Mouse (Mus musculus) T-helper 1 cell (primary cell): ENCODE data around the gene Gm10053.
"Not testable (repeated sequence)": the region's sequence is repeated elsewhere in the genome, so short reads cannot be mapped to it uniquely, and the experiment has no call there.

Experiments
- in situ Hi-C: fragments of 300-600 bp; cut with MboI, MseI; formaldehyde crosslinking; loops from one replicate; pipeline ENCODE4 v1.15.1; 2025; ENCODE audit warnings: high pct_unique_total_duplicates

The Gm10053 gene

DNA sequence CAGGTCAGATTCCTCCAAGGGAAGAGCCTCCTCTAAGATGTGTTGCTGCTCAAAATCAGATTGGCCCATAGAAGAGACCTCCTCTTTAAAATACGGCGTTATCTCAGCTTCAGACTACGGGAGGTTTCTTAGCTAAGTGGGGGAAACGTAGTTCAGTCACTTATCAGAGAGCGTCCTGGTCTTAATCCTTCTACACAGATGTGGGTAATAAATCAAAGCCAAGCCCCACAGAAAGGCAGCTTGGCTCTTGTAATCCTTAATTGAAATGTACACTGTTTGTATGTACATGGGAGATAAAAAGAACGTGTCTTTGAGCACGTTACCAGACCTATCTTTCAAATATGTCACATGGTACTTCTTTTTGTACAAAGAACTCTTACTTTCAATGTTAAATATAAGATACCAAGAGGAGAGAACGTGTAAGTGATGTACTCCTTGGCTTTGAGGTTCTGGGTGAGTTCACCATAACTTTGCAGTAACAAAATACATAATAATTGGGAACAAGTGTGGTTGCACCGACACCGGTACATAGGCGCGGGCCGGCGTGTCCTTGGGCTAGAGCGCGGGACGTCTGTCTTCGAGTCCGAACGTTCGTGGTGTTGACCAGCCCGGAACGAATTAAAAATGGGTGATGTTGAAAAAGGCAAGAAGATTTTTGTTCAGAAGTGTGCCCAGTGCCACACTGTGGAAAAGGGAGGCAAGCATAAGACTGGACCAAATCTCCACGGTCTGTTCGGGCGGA, at the start of gene Gm10053:
Gm10053 (plus strand) TSS at position 558 of the 742 bp plus-strand sequence.
- in situ Hi-C loops: not testable (repeated sequence)

DNA sequence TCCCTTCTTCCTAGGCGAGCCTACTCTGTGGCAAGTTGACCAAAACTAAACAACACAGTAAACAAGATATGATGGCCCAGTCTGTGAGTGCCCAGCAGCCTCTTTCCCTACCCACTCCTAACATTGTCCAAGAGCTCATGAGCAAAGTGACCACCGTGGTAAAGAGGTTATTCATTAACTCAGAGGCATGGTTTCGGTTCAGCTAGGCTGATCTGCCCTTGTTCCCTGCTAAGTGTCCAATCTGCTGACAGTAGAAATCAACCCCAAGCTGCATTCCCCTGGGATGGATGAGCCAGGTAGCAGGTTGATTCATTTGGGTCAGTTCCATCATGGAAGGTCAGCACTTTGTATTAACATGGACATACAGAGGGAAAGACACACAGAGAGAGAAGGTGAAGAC, 33.4 kb upstream of the Gm10053 start:
- in situ Hi-C loops: no loop called here

DNA sequence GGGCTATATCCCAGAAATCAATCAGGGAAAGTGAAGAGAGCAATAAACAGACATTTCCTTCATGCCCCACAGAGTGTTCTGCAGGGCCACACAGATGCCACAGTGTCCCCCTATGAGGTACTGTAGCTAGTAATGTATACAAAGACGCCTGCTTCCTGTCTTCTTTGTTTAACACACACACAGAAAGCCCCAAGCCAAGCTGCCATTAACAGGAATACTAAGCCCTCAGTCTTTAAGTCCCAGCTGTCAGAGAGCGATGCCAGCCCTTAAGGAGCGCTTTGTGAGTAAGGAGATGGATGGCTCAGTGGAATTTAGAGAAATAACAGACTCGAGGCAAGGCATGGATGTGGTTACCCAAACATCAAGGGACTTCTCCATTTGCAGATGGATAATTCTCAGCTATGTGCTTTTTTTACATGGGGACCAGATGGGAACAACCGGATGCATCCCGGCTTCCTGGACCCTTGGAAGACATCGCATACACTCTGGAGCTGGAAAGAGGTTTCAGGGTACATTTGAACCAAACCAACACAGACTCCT, 30.4 kb upstream of the Gm10053 start:
- in situ Hi-C loops: no loop called here

DNA sequence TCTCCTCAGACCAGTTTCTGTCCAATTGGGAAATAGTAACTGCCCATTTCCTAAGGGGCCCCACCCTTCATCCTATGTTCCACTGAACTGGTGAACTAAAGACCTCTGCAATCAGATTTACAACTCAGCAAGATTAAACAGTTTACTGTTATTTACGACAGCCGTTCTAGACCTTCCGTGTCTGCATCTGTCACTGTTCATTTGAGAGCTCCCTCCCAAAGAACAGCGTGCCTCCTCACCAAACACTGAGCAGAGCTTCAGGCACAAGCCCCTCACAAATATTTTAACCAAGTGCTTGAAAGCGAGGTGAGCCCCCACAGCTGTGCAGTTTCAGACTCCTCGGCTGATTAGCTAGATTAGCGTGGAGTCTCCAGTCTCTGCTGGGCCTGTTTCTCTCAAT, 27.1 kb upstream of the Gm10053 start:
- in situ Hi-C loops: no loop called here

DNA sequence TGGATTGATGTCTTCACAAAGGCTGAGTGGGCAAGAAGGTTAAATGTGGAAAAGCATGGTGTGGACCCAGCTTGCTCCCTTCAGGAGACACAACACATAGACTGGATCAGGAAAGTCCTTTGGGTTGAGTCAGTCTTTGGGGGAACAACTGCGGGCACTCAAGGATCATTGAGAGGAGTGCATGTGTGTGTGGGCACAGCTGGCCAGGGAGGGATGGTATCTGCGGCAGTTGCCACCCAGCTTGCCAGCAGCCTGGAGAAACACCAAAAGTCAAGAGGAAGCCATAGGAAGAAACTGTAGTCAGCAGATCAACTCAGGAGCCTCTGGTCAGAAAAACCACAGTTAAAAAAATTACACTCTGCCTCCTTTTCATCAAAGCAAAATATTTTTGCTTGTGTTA, 26.6 kb upstream of the Gm10053 start:
- in situ Hi-C loops: no loop called here

DNA sequence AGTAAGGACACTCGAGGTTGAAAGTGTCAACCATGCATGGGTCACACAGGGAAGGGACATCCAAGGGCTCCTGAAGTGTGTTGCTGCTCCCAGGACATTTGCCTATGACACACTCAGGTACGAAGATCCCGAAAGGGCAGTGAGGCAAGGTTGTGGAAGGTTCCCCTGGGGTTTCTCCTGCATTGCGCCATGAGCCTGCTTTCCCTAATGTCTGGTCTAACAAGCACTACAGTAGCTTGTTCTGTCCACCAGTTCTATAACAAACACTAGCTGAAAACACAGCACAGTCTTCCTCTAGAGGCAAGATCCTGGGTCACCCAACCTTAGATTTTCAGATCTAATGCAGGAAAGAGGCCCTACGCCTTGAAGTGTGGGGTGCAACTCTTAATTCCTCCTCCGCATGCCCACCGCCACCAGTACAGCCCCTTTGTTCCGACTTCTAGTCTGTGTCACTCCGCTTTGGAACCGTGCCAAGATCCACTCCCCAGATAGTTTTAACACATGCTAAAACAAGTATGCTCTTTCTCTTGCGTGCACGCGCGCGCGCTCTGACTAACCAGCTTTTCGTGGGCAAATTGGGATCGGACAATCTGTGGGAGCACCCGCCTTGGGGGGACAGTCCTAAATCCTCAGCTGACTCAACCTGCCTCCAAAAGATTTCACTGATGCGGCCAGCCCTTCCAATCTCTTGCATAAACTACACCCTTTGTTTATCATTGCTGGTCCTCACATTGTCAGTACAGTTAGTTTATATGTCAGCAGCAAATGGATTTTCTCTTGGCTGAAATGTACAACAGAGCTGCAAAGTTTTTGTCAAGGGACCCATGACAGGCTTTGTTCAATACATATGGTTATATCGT, 23.8 kb upstream of the Gm10053 start:
- in situ Hi-C loops: no loop called here

DNA sequence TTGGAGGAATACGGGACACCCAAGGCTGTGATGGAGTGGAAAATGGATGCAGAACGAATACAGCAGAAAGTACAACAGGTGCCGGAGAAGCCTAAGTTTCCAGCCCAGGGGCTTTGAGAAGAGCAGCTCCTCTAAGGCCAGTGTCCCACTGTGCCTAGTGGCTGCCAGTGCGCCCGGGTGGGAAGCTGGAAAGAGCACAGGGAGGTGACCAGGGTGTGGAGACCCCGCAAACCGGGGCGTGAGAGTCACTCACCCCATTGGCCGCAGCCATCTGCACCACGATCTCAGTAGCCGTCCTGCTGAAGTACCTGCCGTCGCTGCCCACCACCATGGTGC, 14.2 kb upstream of the Gm10053 start:
- in situ Hi-C loops: loop anchor here (10.0 kb wide), 1 partner anchor 1744 kb away; the partner anchor contains the start of gene Smarca2

DNA sequence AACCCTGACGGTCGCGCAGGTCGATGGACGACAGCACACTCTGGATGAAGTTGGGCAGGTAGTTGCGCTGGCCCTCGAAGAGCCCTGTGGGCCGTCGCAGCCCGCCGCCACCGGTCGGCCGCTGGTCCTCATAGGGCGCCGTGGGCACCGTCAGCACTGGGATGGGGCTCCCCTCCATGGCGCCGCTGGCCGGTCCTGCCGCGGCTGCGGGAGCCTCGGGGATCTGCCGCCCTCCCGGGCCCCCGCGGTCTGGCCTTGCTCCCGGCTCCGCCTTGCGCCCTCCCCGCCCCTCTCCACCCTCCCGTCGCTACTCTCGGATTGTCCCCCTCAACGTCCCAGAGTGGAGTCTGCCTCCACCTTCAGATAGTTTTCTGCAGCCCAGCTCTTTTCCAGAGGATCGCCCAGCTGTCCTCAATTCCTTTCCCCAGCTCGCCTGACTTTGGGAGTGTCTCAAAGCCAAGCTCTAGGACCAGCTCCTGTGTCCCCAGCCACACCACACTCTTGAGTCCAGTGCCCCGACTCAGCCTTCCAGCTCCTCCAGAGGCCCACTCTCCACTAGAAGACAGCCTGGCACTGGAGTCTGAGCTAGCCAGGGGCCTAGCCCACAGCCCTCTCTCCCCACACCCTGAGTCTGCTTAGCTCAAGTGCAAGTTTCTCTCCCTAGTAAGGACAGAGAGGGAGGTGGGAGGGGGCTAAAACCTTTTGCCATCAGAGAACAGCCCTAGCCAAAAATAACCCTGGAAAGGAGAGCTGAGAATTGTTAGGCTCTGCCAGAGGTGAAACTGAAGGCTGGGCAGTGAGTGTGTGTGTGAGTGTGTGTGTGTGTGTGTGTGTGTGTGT, 13.7 kb upstream of the Gm10053 start, which contains the start of gene Pgm5:
Pgm5 (minus strand) TSS at position 244 of the 840 bp plus-strand sequence.
- in situ Hi-C loops: loop anchor here (10.0 kb wide), 1 partner anchor 1743 kb away; the partner anchor contains the start of gene Smarca2

DNA sequence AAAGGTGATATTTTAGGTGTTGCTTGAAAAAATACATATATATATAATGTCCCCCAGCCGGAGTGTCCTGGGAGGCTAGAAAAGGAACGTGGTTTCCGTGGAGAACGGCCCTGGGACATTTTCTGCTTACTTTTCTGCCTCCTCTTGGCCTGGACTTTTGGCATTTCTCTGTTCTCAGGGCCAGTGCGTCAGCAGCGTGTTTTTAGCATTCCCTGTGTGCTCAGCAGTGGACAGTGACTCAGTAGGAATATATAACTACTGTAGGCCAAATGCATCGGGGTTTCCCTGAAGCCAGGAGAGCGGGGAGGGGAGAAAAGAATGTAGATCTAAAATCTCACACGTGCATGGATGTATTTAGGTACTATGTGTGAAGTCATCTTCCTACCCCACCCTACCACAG, 10.1 kb upstream of the Gm10053 start:
- in situ Hi-C loops: loop anchor here (10.0 kb wide), 1 partner anchor 1739 kb away; the partner anchor contains the start of gene Smarca2

DNA sequence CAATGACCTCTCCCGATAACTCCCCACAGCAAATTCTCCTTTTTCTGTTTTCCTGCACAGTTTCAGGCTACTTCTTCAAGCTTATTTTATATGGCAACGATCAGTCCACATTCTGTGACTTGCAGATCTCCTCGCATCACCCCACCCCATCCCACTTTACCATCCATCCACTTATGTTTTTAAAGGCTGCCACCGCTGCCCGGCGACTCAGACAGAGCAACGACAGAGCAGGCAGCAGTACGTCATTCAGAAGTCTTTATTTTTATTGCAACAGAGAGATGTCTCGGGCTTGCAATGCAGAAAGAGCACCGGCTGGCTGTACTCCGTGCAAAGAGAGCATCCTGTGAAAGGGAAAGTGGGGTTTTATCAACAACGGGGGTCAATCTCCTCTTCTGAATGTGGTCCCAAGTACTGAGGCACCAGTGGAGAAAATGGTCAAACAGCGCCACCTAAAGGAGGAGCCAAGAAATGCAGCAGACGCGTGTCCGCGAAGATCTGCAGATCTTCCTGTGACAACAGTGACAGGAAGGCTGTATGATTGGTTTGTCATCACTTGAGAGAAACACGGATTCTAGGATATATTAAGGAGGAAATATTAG, 4.3 kb upstream of the Gm10053 start:
- in situ Hi-C loops: loop anchor here (5.0 kb wide), 3 partner anchors 169 to 569 kb away; no protein-coding TSS in a partner anchor

DNA sequence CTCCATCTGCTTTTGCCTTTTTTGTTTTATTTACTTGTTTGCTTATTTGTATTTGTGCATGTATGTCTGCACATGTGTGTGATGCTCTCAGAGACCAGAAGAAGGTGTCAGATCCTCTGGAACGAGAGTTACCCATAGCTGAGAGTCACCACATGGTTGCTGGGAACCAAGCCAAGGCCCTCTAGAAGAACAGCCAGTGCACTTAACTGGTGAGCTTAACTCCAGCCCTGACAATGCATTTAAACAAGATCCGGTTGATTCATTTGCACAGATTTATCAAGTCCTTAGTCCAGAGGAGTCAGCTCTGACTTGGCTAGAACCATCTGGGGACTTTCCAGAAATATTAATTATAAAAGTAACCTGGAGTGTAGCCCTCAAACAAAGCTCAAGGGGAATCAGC, 1.6 kb upstream of the Gm10053 start:
- in situ Hi-C loops: loop anchor here (5.0 kb wide), 3 partner anchors 172 to 572 kb away; no protein-coding TSS in a partner anchor

DNA sequence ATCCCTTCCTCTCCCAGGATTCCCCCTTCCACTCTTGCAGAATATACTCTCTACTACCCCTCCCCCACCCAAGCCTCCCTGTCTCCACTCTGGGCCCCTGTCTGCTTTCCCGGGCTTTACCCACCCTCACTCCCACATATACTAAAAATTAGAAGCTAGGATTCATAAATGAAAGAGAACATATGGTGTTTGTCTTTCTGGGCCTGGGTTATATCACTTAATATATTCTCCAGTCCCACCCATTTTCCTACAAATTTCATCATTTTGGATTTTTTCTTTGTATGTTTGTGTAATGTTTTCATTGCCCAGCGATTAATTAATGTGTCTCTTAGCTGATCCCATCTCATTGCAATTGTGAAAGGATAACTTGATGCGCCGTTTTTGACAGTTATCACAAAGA, 5.8 kb downstream of the Gm10053 start:
- in situ Hi-C loops: no loop called here

DNA sequence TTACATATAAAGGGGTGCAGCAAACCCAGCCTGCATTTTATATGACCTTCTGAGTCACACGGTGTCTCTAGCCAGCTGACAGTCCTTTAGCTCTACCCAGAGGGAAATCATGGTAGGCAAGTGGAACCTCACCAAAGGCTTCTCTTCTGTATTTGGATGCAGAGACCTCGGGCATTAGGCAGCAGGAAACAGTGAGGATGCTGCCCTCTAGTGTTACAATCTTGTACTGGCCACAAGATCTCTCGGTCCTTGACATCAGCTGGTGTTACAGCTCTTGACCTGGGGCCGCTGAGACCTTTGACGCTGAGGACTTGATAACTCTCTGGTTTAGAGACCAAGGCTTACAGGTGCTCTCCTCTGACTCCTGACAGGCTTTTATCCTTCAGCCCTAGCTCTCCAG, 10.0 kb downstream of the Gm10053 start:
- in situ Hi-C loops: no loop called here

DNA sequence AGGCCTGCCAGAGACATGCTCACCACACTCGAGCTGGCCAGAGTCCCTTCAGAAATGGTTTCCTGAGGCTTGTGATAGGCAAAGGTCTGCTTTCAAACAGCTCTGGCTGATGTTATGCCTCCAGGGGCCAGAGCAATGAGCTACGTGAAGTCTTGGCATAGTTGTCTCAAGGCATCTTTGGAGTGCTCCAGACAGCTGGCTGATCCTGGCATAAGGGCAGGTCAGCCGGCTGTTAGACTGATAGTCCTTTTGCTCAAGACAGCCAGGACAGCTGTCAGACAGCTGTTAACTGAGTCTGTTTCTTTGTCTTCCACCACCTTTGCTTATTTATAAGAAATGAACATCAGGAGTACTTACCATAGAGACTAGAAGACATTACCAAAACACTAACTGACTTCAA, 11.4 kb downstream of the Gm10053 start:
- in situ Hi-C loops: no loop called here

DNA sequence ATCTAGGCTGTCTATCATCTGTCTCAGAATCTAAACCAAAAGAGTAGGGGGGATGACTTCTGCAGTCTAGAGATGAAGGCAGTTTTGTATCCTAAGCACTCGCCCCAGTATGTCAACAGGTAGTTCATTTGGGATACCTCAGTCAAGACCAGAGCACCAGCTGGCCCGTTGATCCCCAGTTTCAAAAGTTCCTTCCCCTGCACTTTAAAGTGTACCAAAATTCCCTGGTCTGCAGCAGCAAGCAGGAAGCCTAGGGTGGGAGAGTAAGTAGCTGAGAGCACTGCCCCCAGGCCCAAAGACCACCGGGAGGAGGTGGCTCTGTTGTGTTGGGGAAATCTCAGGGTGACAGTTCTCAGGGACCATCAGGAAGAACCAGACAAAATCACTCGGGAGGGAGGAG, 21.1 kb downstream of the Gm10053 start:
- in situ Hi-C loops: no loop called here

DNA sequence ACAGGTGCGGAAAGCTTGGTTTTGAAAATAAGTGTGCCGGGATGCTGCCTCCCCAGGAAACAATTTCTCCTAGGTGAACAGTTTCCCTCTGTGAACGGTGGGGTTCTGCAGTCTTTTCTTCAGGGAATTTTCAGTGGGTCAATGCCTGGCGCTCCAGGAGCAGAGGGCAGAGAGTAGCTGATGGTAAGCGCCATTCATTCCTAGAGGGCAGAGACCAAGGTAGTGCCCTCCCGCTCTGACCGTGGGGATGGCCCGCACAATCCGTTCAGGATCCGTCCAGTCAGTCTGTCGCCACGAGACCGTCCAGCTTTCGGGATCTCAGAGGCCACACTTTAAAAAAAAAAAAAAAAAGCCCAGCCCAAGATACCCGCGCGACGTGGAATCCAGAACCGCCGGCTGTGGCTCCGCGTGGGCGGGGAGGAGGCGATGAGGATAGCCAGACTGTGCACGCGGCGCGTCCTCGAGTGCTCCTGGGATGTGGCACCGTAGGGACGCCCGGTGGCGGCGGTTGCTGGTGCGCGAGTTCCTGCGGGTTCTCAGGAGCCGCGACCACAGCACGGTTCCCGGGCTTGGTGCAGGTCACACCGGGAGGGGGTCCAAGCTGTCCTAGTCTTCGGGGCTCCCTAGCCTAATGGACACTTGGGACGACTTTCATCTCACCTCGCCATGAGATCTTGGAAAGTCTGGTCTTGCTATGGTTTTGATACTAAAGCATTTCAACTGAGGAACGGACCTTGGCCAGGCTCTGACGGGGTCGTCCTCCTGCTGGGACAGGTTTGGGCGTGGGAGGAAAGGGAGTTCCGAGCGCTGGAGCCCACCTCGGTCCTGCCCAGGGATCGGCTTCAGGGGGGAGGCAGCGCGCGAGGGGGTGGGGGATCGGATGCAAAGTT, 21.8 kb downstream of the Gm10053 start:
- in situ Hi-C loops: no loop called here

DNA sequence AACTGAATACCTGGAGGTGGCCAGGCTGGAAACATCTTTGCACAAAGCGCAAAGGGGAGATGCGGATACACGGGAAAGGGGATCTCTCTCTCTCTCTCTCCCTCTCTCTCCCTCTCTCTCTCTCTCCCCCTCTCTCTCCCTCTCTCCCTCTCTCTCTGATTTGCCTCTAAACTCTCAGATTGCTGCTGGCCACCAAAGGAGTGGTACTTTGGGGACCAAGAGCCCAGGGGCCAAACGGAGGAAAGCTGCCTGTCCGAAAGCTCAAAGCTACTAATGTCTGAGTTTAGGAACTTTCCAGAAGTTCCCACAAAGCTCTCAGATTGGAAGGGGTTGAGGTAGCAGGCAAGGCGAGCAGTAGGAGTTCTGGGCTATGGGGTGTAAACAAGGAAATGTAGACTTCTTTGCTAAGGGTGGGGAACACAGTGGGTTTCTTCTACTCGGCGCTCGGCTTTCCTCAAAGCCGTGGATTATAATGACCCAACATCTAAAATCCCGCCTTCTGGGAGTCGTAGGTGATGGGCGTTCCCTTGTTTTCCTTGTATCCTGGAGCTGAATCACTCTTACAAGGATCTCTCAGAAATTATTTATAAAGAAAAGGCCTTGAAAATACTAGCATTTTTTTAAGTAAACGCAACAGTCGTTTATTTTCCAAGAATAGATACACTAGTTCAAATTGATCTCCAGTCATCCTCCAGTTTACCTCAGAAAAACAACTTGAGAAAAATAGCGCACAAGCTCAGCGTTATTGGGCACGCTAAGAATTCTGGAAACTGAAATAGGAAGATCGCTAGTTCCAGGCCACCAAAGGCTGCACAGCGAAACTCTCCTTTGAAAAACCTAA, 22.6 kb downstream of the Gm10053 start:
- in situ Hi-C loops: no loop called here

DNA sequence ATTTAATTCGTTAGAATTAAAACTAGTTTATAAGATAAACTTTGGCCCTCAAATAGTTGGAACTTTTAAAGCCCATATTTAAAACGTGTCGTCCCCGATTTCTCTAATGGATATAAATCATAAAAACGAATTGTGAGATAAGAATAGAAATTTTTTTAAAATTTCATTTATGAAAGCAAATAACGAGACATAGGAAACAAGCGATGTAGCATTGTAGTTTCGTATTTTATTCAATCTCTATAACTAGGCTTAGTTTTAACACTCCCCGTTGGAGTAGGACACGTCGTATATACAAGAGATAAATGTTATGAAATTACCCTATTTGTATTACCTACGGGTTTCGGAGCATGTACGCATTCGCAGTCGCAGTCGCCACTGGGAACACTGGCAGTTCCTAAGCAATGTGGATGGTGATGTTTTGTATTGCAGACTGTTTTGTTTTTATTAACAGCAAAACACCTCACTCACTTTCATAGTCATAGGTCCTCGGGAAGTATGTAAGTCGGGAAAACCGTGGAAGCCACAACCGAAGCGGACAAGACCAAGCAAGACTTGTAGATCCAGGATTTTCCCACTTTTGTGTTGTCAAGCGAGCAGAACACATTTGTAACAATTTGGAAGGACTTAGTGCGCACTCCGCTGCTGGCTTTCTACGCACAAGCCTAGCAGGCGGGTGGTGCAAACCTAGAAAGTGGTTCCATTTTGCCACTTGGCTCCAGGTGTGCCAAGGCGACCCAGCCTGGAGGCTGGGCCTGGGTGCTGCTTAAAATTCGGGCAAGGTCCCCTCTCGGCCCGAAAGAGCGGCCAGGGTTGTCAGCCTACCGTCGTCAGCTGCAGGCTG, 23.5 kb downstream of the Gm10053 start:
- in situ Hi-C loops: no loop called here
